Mouse (Mus musculus) heart, postnatal 25 days (tissue): ENCODE data around the gene Pkd1l2. TPM values are rescaled to one million over a fixed set of nuclear protein-coding genes. Genes with fewer than 3 reads are reported as not detected.

Source experiments
- DNase-seq: peaks from one replicate; pipeline ENCODE4 v3.0.0; 2022; ENCODE audit warnings: low spot score
- intact Hi-C: fragments of 180-260 bp; cut with DNase I; formaldehyde crosslinking; loops from one replicate; pipeline ENCODE4 v1.15.1; 2025
- total RNA-seq, 2 experiments: library from RNA; stranded (reverse); gene quantifications; 2 replicates each; pipeline ENCODE4 v1.2.3; 2021

Pkd1l2 gene
- total RNA-seq, 2 experiments from 2014 or later = not detected

DNA sequence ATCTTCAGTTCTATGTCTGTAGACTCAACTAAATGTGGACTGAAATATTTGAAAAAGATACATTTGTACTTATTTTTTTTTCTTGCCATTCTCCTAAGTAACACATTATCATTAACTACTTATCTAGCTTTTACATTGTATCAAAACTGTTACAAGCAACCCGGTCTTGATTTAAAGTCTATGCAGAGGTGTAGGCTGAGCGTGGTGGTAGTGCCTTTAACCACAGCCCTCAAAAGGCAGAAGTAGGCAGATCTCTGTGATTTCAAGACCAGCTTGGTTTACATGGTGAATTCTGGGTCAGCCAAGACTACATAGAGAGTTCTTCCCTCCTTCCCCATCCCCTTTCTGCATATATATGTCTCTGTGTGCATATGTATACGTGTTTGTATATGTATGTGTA is 38.7 kb downstream of the Pkd1l2 start:
- intact Hi-C loops = no loop called here
- no peak for DNase-seq

DNA sequence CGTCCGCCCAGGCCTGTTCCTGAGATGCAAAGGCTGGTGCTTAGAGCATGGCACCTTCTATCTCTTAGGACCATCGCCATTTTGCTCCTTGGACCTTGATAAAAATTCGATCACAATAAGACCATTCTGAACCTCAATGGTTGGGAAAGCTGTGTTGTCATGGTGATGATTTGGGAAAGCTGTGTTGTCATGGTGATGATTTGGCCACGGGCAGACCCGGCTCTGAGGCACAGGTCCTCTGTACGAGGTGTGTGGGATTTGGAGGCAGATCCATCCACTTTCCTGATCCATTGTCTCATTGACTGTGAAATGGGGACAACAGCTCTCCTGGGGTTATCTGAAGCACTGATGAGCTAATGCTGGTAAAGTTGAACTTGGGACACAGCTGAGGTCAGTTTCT is 42.4 kb downstream of the Pkd1l2 start:
- DNase-seq = no peak
- intact Hi-C loops = no loop called here

- DNase-seq = no peak
- intact Hi-C loops = no loop called here
Measured at GRCm38 (mm10) chr8:117037374-117037935, 44.8 kb downstream of the Pkd1l2 start.

DNA sequence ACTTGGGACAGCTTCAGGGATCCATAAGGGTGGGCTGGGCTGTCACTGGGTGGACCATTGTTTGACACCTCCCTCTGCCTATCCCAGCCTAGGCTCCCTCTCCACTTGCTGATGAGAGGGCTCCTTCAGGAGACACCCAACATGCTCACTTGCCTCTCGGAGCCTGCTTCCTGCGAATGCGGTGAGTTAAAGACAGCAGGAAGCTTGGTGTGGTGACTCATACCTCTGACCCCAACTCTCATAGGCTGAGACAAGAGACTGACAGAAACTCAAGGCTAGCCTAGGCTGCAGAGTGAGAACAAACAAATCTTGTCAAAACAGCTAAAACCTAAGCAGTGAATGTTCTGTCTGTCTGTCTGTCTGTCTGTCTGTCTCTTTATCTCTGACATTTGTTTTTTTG is 48.9 kb downstream of the Pkd1l2 start:
- no peak for DNase-seq
- intact Hi-C loops = no loop called here

DNA sequence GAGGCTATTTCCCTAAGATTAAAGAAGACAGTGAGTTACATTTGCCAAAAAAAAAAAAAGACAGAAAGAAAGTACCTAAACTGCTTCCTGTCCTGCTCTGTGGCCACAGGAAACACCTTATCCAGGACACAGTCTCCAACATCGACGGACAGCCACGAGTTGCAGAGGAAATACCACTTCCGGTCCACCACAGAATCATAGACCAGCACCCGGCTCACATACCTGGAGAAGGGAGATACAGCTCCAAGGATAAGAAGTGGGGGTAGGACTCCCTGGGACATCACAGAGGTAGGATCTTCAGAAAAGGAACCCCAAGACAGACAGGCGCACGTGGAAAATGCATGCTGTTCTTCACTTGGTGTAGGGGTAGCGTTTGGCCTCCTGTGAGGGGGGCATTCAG is 49.6 kb downstream of the Pkd1l2 start:
- no peak for DNase-seq
- intact Hi-C loops = no loop called here

DNA sequence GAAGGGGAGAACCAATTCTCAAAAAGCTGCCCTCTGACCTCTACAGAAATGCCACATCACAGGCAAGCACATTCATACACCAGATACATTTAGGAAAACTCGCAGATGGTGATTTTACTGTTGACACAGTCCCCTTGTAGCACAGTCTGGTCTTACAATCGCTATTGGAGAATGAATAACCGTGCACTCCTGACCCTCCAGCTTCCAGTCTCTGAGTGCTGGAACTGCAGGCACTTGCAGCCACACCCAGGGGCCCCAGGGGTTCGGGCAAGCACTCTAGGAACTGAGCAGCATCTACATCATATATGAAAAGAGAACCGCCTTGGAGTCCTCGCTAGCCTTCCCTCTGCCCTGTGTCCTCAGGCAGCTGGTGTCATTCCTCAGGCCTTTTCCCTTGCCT is 50.8 kb downstream of the Pkd1l2 start:
- no peak for DNase-seq
- intact Hi-C loops = no loop called here

DNA sequence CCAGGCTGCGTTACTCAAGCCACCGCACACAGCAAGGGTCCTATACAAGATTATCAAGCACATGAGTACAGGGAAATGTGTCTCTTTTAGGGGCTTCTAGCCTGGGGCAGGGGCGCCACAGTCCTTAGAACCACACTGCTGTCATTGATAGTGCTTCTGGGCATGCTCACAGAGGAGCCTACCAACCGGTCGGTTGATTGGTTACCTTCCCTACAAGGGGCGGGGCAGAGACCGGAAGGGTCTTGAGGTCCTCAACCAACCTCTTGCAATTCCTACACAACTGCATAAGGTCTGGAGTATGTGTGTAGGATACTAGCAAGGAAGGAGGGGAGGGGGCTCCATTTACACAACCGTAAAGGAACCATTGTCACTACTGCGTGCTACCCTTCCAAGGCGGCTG is 53.6 kb downstream of the Pkd1l2 start:
- no peak for DNase-seq
- intact Hi-C loops = no loop called here

GRCm38 (mm10) chr8:117027601-117028000 is 54.6 kb downstream of the Pkd1l2 start:
- no peak for DNase-seq
- intact Hi-C loops = no loop called here

DNA sequence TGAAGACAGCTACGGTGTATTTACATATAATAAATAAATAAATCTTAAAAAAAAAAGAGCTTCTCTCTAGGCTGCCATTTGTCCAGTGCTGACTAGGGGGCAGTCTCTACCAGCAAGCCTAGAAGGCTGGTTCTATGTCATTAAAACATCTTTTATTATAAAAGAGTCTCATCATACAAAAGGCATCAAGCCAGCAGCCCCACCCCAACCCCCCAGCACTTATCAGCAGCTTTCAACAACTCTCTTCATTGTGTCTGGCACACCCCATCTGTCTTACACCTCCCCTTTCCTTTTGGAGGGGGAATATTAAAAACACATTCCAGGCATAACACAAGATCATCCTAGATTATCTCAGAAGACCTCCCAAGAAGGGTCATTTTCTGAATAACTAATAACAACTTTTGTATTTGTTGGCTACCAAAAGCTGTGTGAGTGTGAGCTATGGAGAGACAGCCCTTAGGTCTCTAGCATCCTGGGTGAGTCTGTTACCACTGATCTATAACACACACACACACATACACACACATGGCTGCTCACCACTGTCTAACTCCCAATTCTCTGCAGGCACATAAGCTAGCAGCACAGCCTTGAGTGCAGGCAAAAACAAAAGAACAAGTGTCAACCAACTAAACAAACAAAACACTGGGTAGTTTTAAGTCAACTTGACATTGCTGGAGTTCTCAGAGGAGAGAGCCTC is 59.8 kb downstream of the Pkd1l2 start:
- intact Hi-C loops = no loop called here

GRCm38 (mm10) chr8:117019323-117020275 is 62.6 kb downstream of the Pkd1l2 start:
- no peak for DNase-seq
- intact Hi-C loops = no loop called here

More for the DNA sequence above, 59.8 kb downstream of the Pkd1l2 start:
- DNase-seq = no peak

- no peak for DNase-seq
- intact Hi-C loops = no loop called here
Measured at GRCm38 (mm10) chr8:117017896-117018295, 64.4 kb downstream of the Pkd1l2 start.

- intact Hi-C loops = no loop called here
- DNase-seq = no peak
Measured at GRCm38 (mm10) chr8:117017006-117017405, 65.2 kb downstream of the Pkd1l2 start.

- intact Hi-C loops = no loop called here
- no peak for DNase-seq
Measured at GRCm38 (mm10) chr8:117015670-117016069, 66.6 kb downstream of the Pkd1l2 start.

DNA sequence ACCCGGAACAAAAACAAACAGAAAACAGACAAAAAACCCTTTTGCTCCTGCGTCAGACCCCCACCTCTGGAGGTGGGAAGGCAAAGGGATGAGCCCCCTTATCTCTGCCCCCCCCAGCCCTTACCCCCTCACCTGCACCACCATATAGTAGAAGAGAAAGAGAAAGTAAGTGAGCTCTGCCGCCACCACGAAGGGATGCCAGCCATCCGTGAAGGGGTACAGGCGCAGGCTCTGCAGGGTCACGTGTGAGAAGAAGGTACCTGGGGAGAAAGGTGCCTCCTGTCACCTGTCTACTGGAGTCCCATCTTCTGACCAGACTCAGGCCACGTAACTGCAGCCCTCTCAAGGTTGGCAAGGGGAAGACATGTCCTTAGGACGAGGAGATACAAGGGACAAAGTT is 70.9 kb downstream of the Pkd1l2 start:
- intact Hi-C loops = no loop called here
- DNase-seq = no peak

- no peak for DNase-seq
- intact Hi-C loops = no loop called here
Measured at GRCm38 (mm10) chr8:116994016-116994716, 88.1 kb downstream of the Pkd1l2 start.

- intact Hi-C loops = no loop called here
- DNase-seq = peak; percentile 99
Measured at GRCm38 (mm10) chr8:116993095-116993867, 89.0 kb downstream of the Pkd1l2 start, which contains the start of gene Gcsh. Gene Gcsh, minus strand, starts transcription at chr8:116993537.

- intact Hi-C loops = no loop called here
- DNase-seq = no peak
Measured at GRCm38 (mm10) chr8:116992176-116992971, 89.9 kb downstream of the Pkd1l2 start.

- DNase-seq = no peak
- intact Hi-C loops = no loop called here
Measured at GRCm38 (mm10) chr8:116991241-116991640, 91.0 kb downstream of the Pkd1l2 start.

GRCm38 (mm10) chr8:116989842-116990241 is 92.4 kb downstream of the Pkd1l2 start:
- DNase-seq = no peak
- intact Hi-C loops = no loop called here
